Mouse (Mus musculus): ENCODE measurements around the gene Enpp7.

Gene Enpp7

DNA sequence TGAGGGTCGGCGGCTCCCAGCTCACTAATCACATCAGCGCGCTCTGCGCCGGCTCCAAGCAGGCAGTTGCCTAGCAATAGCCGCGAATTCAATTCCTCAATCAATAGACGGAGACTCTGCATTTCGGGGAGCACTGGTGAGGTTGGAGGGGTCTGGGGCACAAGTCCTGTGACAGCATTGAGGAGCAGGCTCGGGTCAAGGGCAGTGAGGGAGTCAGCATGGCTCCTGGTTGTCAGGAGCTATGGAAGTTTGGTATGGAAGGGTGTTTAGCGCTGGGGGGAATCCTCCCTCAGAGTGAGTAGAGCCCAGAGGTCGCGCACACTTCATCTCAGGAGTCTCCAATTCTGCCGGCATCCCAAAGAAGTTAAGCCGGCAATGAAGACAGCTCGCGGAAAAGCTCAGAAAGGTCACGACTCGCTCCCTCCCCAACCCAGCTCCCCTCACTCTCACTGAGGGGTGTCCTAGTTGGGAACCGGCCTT lies 47.7 kb downstream of the Enpp7 start:
- no peak for DNase-seq (ENCODE audit: extremely low read depth, low read depth)

DNA sequence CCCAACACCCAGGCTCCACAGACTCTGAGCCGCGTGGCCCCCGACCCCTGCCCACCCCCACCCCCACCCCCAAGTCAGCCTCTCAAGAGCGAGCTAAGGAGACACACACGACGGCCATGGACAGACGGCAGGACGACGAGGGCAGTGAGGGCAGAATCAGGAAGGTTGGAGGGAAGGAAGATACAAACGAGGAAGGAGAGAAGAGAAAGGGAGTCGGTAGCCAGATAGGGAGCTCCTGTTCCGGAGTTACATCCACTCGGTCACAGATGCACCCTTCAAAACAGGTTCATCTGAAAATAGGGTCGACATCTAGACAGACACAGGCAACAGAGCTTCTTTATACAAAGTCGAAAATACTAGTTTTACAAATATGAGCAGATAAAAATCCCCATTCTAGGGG lies 48.5 kb downstream of the Enpp7 start:
- DNase-seq (ENCODE audit: extremely low read depth, low read depth) = no peak

DNA sequence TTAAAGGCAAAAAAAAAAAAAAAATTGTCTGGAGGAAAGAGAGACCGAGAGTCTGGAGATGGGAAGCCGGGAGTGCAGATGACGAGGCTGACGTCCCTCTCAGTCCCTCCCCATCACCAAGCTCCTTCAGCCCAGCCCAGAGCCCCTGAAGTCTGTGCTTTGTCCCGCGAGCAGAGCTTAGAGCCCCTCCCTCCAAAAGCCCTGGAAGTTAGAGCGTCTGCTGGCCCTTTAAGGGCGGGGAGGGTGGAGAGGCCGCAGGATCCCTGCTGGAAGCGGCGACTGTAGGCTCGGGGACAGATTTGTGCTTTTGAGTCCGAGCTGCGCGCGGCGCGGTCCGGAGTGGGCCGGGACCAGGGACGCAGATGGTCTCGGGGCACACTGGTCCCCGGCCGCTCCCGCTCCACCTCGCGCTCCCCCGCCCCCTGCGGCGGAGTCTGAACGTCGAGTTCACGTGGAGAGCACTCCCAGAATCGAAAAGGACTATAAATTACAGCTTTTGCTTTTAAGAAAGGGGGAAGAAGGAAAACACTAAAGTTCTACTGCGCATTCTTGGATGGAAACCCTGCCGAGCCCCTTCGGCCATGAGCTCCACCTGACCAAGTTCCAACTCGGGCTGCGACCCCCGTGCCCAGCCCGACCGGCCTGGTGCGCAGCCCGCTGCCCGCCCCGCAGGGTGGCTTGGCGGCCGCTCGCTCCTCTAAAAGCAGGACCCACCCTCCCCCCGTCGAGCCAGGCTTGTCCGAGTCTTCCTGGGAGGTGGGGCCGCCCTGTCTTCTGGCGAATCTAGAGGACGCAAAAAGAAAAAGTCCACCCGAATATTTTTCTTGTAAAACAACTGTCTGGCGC lies 49.2 kb downstream of the Enpp7 start:
- no peak for DNase-seq (ENCODE audit: extremely low read depth, low read depth)

DNA sequence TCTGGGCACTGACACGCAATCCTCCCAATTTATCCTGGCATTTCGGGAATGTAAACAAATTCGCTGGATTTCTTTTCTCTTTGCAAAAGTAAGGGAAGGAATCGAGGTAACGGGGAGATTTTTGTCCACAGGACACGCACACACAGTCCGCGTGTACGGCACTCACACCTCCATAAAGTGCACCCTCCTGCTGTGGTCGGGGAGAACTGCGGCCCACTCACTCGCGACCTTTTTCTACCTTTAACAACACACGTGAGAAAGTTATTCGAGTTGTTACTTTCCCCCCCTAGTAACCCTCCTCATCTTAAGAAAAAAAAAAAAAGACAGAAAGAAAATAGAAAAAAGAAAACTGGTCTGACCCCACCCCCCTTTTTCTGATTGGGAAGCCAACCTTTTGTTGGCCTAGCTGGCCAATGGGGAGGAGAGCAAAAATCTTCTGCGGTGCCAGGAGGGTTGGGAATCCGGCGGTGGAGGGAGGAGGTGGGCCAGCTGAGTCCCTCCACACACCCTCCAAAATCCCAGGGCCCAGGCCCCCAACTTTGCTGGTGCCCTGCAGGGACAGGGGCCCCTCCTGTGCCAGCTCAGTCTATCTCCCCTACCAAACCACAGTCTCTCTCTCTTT lies 49.9 kb downstream of the Enpp7 start:
- DNase-seq (ENCODE audit: extremely low read depth, low read depth) = no peak

DNA sequence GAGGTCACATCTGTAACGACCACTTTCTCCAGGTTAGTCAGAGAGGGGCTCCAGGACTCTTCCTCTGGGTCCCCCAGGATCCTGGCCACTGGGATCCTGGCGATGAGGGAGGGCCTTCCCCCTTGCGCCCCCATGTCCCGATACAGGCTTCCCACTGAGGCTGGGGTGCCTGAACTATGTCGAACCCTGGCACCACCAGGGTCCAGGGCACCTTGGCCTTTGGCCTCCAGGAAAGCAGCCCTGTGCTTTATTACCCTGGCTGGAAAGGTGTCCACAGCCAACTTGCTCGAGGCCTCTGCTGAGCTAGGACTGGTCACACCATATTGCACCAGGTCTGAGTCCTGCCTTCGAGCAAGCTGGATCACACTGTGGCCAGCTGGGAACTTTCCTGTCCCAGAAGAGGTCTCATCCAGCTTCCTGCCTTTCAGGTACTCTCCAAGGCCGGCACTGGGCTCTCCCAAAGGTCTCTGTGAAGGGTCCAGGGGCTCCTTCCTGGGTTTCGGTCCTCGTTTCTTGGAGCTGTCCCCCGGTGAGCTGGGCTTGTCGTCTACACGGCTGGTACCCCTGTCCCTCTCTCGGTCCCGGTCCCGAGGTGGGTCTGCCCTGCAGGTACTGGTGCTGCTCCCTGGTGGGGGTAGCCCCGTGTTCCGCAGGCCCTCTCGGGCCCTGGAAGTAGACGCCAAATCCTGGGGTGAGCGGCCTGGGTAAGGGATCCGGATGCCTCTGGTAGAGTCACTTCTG lies 50.9 kb downstream of the Enpp7 start:
- no peak for DNase-seq (ENCODE audit: extremely low read depth, low read depth)

DNA sequence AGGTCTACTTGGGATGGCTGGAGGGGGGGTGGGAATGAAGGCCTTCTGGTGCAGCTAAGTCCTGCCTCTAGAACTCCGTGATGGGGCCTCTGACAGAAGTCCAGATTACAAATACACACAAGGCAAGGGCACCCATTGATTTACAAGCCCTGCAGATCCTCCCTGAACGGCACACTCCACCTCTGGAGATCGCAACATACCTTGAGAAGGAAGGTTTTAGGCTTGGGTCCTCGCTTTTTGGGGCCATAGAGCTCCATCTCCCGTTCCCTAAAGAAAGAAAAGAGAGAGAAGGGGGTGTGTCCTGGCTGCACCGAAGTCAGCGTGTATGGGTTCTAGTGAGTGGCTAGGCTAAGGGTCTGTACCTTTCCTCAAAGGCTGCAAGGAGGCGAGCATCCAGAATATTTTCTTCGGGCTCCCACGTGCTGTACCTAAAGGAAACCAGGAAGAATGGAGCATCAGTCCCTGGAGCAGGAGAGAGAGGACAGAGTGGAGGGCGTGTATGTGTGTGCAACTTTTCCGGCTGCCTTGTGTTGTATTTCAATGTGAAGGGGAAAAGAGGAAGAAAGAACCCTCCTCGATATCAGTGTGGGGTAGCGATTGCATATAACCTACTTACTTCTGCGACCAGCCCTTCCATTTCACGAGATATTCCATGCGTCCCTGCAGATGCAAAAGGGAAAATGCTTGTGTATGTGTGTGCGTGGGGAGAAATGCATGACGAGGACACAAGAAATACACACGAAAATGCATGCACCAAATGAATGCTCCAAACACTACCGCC lies 51.9 kb downstream of the Enpp7 start:
- DNase-seq (ENCODE audit: extremely low read depth, low read depth) = peak; percentile 67

DNA sequence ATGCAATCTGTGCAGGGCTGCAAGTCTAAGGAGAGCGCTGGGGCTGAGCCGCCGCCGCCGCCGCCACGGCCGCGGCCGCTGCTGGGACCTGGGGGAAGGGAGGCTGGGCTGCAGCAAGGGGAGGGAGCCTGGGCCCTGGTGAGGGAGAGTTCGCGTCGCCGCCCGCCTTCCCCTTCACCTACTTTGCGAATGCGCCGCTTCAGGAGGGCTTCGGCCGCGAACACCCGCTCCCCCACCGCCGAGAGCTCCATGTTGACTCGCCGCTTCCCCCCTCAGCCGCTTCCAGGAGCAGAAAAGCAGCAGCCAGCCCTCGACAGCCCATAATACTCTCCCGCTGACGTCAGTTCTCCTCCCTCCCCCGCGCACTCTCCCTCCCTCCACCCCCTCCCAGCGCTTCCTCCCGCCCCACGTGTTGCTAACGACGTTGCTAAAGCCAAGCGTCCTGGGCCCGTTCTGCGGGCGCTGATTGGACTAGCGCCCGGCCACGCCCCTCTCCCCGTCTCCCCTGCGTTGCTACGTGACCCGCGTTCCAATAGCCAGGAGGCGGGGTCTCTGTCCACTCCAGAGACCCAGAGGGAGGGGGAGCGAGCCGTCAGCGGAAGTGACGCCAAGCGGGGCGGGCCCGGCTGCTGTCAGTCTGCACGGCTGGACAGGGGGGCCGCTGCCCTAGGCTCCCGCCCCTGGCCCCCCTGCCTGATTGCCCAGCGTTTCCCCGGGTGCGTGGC lies 52.8 kb downstream of the Enpp7 start, which contains the start of gene Cbx8:
Gene Cbx8 (minus strand): TSS at position 370 of the 725 bp plus-strand sequence.
- DNase-seq (ENCODE audit: extremely low read depth, low read depth) = peak; percentile 95

DNA sequence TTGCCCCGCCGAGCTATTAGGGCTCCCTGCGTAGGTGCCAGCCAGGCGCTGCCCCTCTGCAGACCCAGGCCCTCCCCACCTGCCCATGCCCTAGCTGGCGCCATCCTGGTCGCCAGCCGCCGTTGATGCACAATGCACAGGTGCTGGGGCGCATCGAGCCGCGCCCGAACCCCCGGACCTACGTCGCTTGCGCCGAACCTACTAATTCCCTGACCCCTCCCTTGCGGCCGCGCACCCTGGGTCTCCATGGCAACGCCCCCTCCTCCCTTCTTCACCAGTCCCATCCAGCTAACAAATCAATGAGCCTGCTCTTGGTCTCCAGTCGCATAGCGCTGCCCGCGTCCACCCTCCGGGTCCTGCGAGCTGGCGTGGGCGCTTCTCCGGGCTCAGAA lies 53.3 kb downstream of the Enpp7 start:
- no peak for DNase-seq (ENCODE audit: extremely low read depth, low read depth)

DNA sequence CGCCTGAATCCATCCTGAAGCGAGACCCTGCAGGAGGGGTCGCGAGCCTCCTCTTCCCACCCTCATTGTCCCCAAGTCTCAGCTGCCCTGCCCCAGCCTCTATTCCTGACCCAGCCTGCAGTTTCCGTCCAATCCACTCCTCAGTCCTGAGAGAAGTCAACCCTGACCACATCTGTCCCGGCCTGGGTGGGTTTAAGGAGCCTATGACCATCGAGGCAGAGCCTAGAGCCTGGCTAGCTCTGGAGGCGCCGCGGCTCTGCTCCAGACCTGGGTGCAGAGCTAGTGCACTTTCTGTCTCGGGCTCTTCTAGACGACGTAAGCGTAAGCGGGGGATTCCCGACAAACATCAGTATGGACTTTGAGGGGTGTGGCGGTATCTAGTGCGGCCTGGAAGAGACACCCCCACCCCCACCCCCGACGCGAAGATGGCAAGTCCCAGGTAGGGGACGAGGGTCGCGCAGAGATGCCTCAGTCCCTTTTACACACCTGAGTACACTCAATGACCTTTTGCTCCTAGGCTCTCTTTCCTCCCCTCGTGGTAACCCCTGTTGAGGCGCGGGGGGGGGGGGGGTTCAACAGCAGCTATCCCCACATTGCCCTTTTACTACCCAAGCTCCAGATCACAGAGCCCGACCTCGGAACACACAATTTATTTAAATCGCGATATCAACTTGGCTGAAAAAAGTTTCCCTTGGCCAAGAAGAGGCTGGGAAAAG lies 53.9 kb downstream of the Enpp7 start:
- no peak for DNase-seq (ENCODE audit: extremely low read depth, low read depth)
